Mouse (Mus musculus) megakaryocyte, embryonic 14.5 days (primary cell): ENCODE data around the gene Tubg1. TPM values are rescaled to one million over a fixed set of nuclear protein-coding genes. Genes with fewer than 3 reads are reported as not detected.

Source experiments
- H3K27me3 ChIP-seq: replicated peaks from 2 replicates; pipeline ENCODE3; 2012; ENCODE audit warnings: inconsistent platforms
- H3K36me3 ChIP-seq: replicated peaks from 2 replicates; pipeline ENCODE3; 2012; ENCODE audit warnings: low read length, inconsistent platforms, mixed read lengths
- H3K4me1 ChIP-seq: 2 replicates; pipeline ENCODE4 v1.6.1; 2012; ENCODE audit warnings: inconsistent platforms
- H3K4me3 ChIP-seq: replicated peaks from 2 replicates; pipeline ENCODE3; 2012; ENCODE audit warnings: moderate library complexity, mild to moderate bottlenecking, inconsistent platforms
- H3K9me3 ChIP-seq: 2 replicates; pipeline ENCODE4 v1.6.1; 2012; ENCODE audit warnings: inconsistent platforms
- FLI1 ChIP-seq: IDR thresholded peaks from 2 replicates; pipeline ENCODE4 v1.6.1; 2012; ENCODE audit warnings: low read length, inconsistent platforms, mixed read lengths
- GATA1 ChIP-seq: IDR thresholded peaks from 3 replicates; pipeline ENCODE4 v1.6.1; 2012; ENCODE audit warnings: mixed read lengths, low read length, inconsistent platforms, borderline replicate concordance
- polyA plus RNA-seq: library from polyadenylated mRNA; stranded (reverse); fragments of >175 nt; gene quantifications from 2 replicates; pipeline ENCODE4 v1.2.3, GENCODE M21; 2012; ENCODE audit warnings: low replicate concordance; ENCODE audit not compliant: insufficient read depth

The Tubg1 gene
- polyA plus RNA-seq, 1 experiment = 63.2 TPM

- TF ChIP-seq FLI1 = no peak
- no peak for TF ChIP-seq GATA1
- Histone ChIP-seq H3K36me3 (no peaks in the 10 kb centered on the region), H3K27me3 (peaks cover 88% of the 10 kb centered on the region), H3K9me3 (peaks cover 7% of the 10 kb centered on the region), H3K4me1 (peaks cover 34% of the 10 kb centered on the region), H3K4me3 (no peak overlapping the region)
Observed at GRCm38 (mm10) chr11:101162772-101163171, 43.0 kb downstream of the Tubg1 start.

- Histone ChIP-seq H3K9me3 (peaks cover 4% of the 10 kb centered on the region), H3K27me3 (peaks cover 89% of the 10 kb centered on the region), H3K36me3 (no peaks in the 10 kb centered on the region), H3K4me3 (peak overlapping the region; percentile 78), H3K4me1 (peaks cover 37% of the 10 kb centered on the region)
- no peak for TF ChIP-seq FLI1
- no peak for TF ChIP-seq GATA1
Observed at GRCm38 (mm10) chr11:101163476-101164350, 44.0 kb downstream of the Tubg1 start.

GRCm38 (mm10) chr11:101164351-101164665 lies 44.6 kb downstream of the Tubg1 start:
- TF ChIP-seq GATA1 = no peak
- no peak for TF ChIP-seq FLI1
- Histone ChIP-seq H3K27me3 (peaks cover 89% of the 10 kb centered on the region), H3K4me1 (peaks cover 37% of the 10 kb centered on the region), H3K9me3 (no peaks in the 10 kb centered on the region), H3K4me3 (peak overlapping the region; percentile 23), H3K36me3 (no peaks in the 10 kb centered on the region)

GRCm38 (mm10) chr11:101164677-101165580 lies 45.2 kb downstream of the Tubg1 start:
- TF ChIP-seq GATA1 (no peak), FLI1 (no peak)
- H3K4me3 ChIP-seq = peak overlapping the region; percentile 10
- H3K36me3 ChIP-seq = no peaks in the 10 kb centered on the region

GRCm38 (mm10) chr11:101166357-101166756 lies 46.6 kb downstream of the Tubg1 start:
- TF ChIP-seq GATA1 (no peak), FLI1 (no peak)
- H3K4me1 ChIP-seq = peaks cover 55% of the 10 kb centered on the region
- H3K36me3 ChIP-seq = no peaks in the 10 kb centered on the region
- no peaks in the 10 kb centered on the region for H3K9me3 ChIP-seq
- no peak overlapping the region for H3K4me3 ChIP-seq
- peaks cover 100% of the 10 kb centered on the region for H3K27me3 ChIP-seq

More at GRCm38 (mm10) chr11:101164677-101165580, 45.2 kb downstream of the Tubg1 start:
- Histone ChIP-seq H3K4me1 (peaks cover 40% of the 10 kb centered on the region), H3K9me3 (no peaks in the 10 kb centered on the region), H3K27me3 (peaks cover 89% of the 10 kb centered on the region)

- Histone ChIP-seq H3K36me3 (no peaks in the 10 kb centered on the region), H3K4me3 (no peak overlapping the region)
Observed at GRCm38 (mm10) chr11:101167211-101167962, 47.6 kb downstream of the Tubg1 start.

GRCm38 (mm10) chr11:101167963-101168300 lies 48.2 kb downstream of the Tubg1 start:
- Histone ChIP-seq H3K9me3 (no peaks in the 10 kb centered on the region), H3K27me3 (peaks cover 98% of the 10 kb centered on the region), H3K4me1 (peaks cover 65% of the 10 kb centered on the region), H3K4me3 (no peak overlapping the region), H3K36me3 (no peaks in the 10 kb centered on the region)
- TF ChIP-seq GATA1 (no peak), FLI1 (no peak)

More at GRCm38 (mm10) chr11:101167211-101167962, 47.6 kb downstream of the Tubg1 start:
- H3K9me3 ChIP-seq = no peaks in the 10 kb centered on the region
- no peak for TF ChIP-seq FLI1
- no peak for TF ChIP-seq GATA1
- peaks cover 65% of the 10 kb centered on the region for H3K4me1 ChIP-seq
- H3K27me3 ChIP-seq = peaks cover 100% of the 10 kb centered on the region

GRCm38 (mm10) chr11:101168301-101168980 lies 48.7 kb downstream of the Tubg1 start:
- Histone ChIP-seq H3K36me3 (no peaks in the 10 kb centered on the region), H3K4me3 (no peak overlapping the region), H3K27me3 (peaks cover 98% of the 10 kb centered on the region), H3K4me1 (peaks cover 65% of the 10 kb centered on the region), H3K9me3 (no peaks in the 10 kb centered on the region)
- TF ChIP-seq GATA1 (no peak), FLI1 (no peak)
